Mouse (Mus musculus) ES-CJ7 (cell line): ENCODE results near the gene Zfyve21.
A peak's percentile ranks its signal among the peaks of the same experiment; 100 is the strongest.

Source experiments
- DNase-seq: peaks from one replicate; pipeline ENCODE4 v3.0.0; 2011; ENCODE audit warnings: low read depth, low spot score

Gene Zfyve21

GRCm38 (mm10) chr12:111813766-111814617 is at the start of gene Zfyve21, which contains the start of gene Xrcc3:
Zfyve21 (plus strand) TSS chr12:111814170.
Xrcc3 (minus strand) TSS chr12:111813873.
- DNase-seq, result peak; percentile 99

DNA sequence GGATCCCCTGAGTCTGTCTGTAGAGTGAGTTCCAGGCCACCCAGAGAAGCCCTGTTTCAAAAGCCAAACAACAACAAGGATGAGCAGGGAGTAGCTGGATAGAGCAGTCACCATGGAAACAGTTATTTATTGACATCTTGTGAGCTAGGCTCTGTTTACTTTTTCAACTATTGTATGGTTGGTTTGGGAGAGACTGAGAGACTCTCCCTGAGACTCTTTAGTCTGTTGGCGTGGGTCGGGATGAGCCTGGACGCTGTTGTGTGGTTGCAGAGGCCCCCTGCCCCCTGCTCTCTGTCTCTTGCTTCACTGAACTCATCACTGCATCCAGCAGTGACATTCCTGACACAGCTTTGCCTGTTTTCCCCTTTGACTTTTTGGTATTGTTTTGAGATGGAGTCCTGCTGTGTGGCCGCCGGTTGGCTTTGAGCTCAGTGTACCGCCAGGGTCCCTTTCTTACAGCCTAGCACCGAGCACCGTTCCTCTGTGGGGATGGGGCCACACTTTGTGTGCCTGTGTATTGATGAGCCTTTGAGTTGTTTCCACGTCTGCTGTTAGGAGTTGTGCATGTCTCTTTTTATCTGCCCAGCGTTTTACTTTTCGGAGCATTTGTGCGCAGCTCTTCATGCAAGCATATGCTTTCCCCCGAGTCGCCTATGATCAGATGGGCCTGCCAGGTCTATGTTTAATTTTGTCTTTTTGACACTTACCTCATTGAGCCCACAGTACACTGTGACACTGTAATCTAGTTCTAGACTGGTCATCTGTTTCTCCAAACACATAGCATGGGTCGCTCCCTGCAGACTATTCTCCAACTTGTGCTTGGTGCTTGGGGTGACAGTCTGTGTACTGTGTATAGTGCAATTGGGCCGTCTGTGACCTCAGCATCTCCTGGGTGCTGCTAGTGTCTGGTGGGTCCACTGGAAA is 47.4 kb upstream of the Zfyve21 start:
- peak; percentile 61 for DNase-seq

GRCm38 (mm10) chr12:111768322-111768928 is 45.5 kb upstream of the Zfyve21 start:
- DNase-seq, result no peak

DNA sequence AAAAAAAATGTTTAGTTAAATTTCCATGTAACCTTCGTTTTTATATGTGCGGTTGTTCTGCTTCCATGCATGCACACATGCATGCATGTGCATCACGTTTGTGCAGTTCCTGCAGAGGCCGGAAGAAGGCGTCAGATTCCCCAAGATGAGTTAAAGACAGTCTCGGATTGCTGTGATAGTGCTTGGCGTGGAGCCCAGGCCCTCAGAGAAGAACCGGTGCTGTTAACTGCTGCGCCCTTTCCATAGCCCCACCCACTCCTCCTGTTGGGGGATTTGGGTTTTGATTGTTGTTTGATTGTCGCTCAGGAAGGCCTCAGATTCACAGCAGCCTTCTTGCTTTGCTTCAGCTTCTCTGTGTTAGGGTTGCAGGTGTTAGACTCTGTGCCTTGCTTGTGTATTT is 44.7 kb upstream of the Zfyve21 start:
- DNase-seq, result peak; percentile 90

- DNase-seq, result no peak
These were observed 44.0 kb upstream of the Zfyve21 start for GRCm38 (mm10) chr12:111769816-111770577.

GRCm38 (mm10) chr12:111770651-111771050 is 43.3 kb upstream of the Zfyve21 start:
- no peak for DNase-seq

DNA sequence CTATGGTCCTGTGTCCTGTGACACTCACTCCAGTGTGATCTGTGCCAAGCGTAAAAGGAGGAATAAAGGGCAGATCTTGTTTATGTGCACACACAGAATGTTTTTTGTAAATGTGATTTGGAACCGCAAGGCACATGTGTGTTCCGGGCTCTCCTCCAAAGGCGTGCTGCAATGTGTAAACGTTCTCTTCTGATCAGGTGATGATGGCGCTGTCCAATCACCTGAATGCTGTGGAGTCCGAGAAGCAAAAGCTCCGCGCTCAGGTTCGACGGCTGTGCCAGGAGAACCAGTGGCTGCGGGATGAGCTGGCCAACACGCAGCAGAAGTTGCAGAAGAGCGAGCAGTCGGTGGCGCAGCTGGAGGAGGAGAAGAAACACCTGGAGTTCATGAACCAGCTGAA is 39.8 kb upstream of the Zfyve21 start:
- peak; percentile 31 for DNase-seq

DNA sequence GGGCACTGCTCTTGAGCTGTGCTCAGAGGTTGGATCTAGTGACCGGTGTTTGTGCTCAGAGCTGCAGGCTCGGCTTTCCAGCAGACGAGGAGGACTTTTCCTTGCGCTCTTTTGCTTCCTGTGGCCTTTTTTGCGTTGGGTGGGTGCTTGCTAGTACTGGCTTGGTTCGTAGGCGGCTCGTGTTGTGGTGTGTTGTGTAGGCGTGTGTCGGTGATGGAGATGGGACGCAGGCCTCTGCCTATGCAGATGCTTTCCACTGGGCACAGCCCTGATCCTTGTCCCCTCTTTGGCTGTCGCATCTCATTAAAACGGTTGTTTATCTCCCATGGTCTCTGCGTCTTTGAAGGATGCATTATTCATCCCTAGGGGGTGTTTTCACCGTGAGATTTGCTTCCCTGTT is 39.1 kb upstream of the Zfyve21 start:
- DNase-seq, result no peak

DNA sequence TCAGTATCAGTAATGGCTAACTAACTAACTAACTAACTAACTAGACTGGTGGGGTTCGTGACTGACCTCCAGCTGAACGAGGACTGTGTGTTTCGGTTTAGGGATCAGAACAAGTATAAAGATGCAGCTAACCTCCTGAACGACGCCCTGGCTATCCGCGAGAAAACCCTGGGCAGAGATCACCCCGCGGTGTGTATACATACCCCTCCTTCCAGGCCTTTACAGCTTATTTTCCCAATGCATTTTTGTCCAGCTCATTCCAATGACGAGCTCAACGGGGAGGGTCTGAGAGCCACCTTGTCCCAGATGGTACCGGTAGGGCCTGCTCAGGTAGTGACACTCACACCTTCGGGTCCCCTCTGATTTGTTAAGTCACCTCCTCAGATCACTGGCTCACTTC is 36.1 kb upstream of the Zfyve21 start:
- DNase-seq, result no peak

DNA sequence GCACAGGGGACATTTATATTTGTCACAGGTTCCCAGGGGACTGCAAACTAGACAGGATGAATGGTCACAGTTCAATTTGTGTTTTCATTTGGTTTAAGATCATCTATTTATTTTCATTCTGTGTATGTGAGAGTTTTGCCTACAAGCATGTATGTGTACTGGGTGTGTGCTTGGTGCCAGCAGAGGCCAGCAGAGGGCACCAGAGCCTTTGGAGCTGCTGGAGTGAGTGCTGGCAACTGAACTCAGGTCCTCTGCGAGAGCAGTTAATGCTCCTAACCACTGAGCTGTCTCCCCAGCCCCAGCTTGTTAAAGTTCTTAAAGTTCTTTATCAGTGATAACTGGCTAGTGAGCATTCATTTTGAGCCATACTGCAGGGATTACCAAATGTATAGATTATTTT is 34.4 kb upstream of the Zfyve21 start:
- DNase-seq, result peak; percentile 53

DNA sequence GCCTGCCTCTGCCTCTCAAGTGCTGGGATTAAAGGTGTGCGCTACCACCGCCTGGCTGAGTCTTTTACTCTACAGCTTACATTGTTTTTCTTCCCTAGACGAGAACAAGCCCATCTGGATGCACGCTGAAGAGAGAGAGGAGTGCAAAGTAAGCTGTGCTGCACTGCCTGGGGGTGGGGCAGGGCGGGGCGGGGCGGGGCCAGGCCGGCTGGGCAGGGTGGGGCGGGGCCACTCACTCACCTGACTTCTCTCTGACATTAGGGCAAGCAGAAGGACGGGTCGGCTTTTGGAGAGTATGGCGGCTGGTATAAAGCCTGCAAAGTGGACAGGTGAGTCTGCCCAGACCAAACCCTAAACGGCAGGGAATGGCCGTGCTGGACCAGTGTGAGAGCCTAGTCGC is 28.8 kb upstream of the Zfyve21 start:
- DNase-seq, result no peak

DNA sequence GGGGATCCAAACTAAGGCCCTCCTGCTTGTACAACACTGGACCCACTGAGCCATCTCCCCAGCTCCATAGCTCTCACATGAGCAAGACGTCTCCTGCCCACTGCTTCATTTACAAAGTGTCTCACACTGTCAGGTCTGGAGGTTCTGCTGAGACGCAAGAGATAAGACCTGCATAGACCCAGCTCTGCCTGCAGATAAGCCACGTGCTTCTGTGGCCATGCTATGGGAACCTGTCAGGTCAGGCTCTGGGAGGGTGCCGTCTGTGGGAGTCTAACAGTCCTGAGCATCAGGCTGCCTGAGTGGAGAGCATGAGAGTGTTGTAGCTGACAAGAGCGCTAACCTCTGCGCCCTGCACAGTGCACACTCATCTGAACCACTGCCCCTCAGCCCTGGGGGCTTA is 27.0 kb upstream of the Zfyve21 start:
- no peak for DNase-seq

- DNase-seq, result no peak
These were observed 23.9 kb upstream of the Zfyve21 start for GRCm38 (mm10) chr12:111790090-111790489.

DNA sequence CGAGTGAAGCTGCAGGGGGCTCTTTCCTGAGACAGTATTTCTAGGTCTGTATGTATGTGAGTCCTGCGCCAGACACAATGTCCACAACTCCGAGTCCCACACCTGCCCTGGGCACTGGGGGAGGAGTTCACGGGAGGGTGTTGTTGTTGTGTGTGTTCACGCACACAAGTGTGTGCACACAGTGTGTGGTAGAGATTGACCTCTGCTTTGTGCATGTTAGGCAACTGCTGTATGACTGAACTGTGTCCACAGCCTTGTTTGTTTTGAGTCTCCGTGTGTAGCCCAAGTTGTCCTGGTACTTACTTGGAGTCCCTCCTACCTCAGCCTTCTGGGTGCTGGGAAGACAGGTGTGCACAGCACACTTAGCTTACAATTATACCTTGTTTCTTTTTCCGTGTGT is 23.3 kb upstream of the Zfyve21 start:
- DNase-seq, result no peak

DNA sequence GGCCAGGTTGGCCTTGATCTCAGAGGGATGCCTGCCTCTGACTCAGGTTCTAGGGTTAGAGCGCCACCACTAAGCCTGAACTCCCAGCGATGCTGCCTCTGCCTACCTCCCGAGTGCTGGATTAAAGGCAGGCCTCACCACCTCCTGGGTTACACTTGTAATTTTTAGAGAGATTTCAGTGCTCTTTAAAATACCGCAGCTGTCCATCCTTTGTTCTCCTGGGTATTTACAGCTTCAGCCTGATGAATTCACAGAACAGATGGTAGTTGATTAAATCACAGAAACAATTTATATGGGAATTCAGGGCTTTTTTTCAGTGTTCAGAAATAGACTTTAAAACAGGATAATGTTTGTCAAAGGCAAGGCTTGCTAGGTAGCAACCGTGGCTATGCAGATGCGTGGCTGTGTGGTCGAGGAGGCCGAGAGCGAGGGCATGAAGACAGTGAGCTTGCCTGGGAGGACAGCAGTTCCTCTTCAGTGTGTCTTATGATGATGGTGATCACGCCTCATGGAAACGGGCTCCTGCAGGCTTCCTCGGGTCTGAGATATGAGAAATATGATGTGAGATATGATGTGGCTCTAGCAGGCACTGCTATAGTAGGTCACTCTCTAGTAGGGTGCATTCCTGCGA is 22.4 kb upstream of the Zfyve21 start:
- DNase-seq, result no peak

GRCm38 (mm10) chr12:111794102-111794501 is 19.9 kb upstream of the Zfyve21 start:
- DNase-seq, result no peak

GRCm38 (mm10) chr12:111794526-111795179 is 19.3 kb upstream of the Zfyve21 start:
- no peak for DNase-seq

DNA sequence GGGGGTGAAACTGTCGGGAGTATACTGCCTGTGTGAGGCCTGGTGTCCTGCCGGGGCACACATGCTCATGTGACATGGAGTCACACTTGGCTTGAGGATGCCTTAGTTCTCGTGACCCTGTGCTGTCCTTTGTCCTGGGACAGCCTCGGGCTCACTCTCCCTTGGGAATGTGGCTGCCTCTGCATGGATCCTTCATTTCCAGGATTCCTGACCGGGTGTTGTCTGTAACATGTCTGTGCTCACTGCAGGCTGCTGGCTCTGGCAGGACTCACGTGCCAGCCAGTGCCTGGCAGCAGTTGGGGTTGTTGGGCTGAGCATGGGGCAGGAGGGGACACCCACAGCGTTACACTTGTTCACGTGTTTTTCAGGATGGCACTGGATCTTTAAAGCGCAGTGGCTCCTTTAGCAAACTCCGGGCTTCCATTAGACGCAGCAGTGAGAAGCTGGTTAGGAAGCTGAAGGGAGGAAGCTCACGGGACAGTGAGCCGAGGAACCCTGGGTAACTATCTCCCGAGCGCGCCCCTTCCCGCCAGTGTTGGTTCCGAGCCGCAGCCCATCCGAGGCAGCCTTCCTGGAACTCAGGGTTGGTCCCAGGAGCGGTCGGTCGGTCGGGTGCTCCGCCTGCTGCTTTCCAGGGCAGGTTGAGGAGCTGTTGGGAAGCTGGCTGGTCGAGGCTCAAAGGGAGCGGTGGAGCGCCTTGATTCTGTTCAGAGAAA is 18.6 kb upstream of the Zfyve21 start:
- DNase-seq, result no peak

- no peak for DNase-seq
These were observed 16.7 kb upstream of the Zfyve21 start for GRCm38 (mm10) chr12:111797251-111797650.

GRCm38 (mm10) chr12:111798493-111798892 is 15.5 kb upstream of the Zfyve21 start:
- DNase-seq, result no peak
